Mouse (Mus musculus) cerebellum, adult 2 months (tissue): Measurements from ENCODE around the gene Gm6020. TPM values are rescaled to one million over a fixed set of nuclear protein-coding genes. Genes with fewer than 3 reads are reported as not detected.

Source experiments
- DNase-seq, 2 experiments: peaks; one replicate each; pipeline ENCODE4 v3.0.0; 2021
- H3K27ac ChIP-seq: fragments of 200-500 bp; 2 replicates; pipeline ENCODE4 v1.5.1; 2012; ENCODE audit warnings: low read length, control low read depth, inconsistent platforms; ENCODE audit not compliant: insufficient read depth
- H3K27me3 ChIP-seq: fragments of 200-500 bp; 2 replicates; pipeline ENCODE4 v1.6.1; 2012; ENCODE audit warnings: inconsistent platforms, mild to moderate bottlenecking, low read length, moderate library complexity; ENCODE audit not compliant: control insufficient read depth, insufficient read depth
- H3K4me1 ChIP-seq: fragments of 200-500 bp; 2 replicates; pipeline ENCODE4 v1.6.1; 2011; ENCODE audit warnings: low read length; ENCODE audit not compliant: control insufficient read depth, insufficient read depth
- H3K4me3 ChIP-seq: fragments of 200-500 bp; replicated peaks from 2 replicates; pipeline ENCODE3; 2011; ENCODE audit warnings: mild to moderate bottlenecking, low read depth, low read length, control low read depth; ENCODE audit not compliant: insufficient read depth
- CTCF ChIP-seq: fragments of 200-500 bp; IDR thresholded peaks from 2 replicates; pipeline ENCODE4 v1.5.1; 2011; ENCODE audit warnings: low read depth, mild to moderate bottlenecking, control low read depth, low read length, moderate library complexity, borderline replicate concordance; ENCODE audit not compliant: insufficient read depth
- POLR2A ChIP-seq: fragments of 200-500 bp; IDR thresholded peaks from 2 replicates; pipeline ENCODE4 v1.6.1; 2011; ENCODE audit warnings: low read length, control low read depth, borderline replicate concordance; ENCODE audit not compliant: insufficient read depth
- WGBS: fragments of 180-500 bp; shearing (Covaris S2); methylation state at CpG from one replicate; pipeline ENCODE4 v1.1.7; 2018; 5-methylcytosine and 5-hydroxymethylcytosine counted together
- polyA plus RNA-seq: library from polyadenylated mRNA; depleted of rRNA; stranded (reverse); fragments of >200 nt; gene quantifications from 2 replicates; pipeline ENCODE4 v1.2.3, GENCODE M21; 2012; rRNA removed

Gm6020 gene
- polyA plus RNA-seq, 1 experiment, result not detected

GRCm38 (mm10) chr19:61226928-61227854, 43.5 kb downstream of the Gm6020 start:
- WGBS, result 4% methylated on average over 71 of the region's 71 CpGs
- TF ChIP-seq POLR2A, result 0 out of 2 replicates have a peak, but pooled peaks have one; percentile 29
- no peak for TF ChIP-seq CTCF
- DNase-seq, result peak; percentile 86 to 88
- Histone ChIP-seq H3K4me3 (peak overlapping the region; percentile 72), H3K27me3 (no peaks in the 10 kb centered on the region), H3K4me1 (no peaks in the 10 kb centered on the region), H3K27ac (peak overlapping the region; percentile 63; the same call in 1 of the 2 replicates)

- 60% methylated on average over 36 of the region's 36 CpGs for WGBS
- H3K4me3 ChIP-seq, result peak within 1 kb of the TSS; percentile 72
- peak; percentile 39 to 41 for DNase-seq
- H3K27me3 ChIP-seq, result no peaks in the 10 kb centered on the region
- H3K27ac ChIP-seq, result peak within 1 kb of the TSS; percentile 46; the same call in 1 of the 2 replicates
- no peaks in the 10 kb centered on the region for H3K4me1 ChIP-seq
- TF ChIP-seq POLR2A (no peak), CTCF (no peak)
Measured at GRCm38 (mm10) chr19:61227941-61228701, 44.4 kb downstream of the Gm6020 start, which contains the start of gene Csf2ra. Csf2ra (minus strand) TSS chr19:61228429.

Other genes with a start within 250 kb of the Gm6020 start
- gene Zfp950, start 43.0 kb upstream of the Gm6020 start, polyA plus RNA-seq, result 28.6 and 29.8 TPM in 2 replicates
- gene Gm7102, start 7.6 kb upstream of the Gm6020 start, polyA plus RNA-seq, result 0.07 TPM in 1 of 2 replicates, not detected in the other
- gene Csf2ra, start 44.5 kb downstream of the Gm6020 start, polyA plus RNA-seq, result 94.3 and 103 TPM in 2 replicates
- gene Gm21060, start 113.2 kb downstream of the Gm6020 start, polyA plus RNA-seq, result not detected in 2 replicates